Mouse (Mus musculus) kidney, postnatal 0 days (tissue): Measurements from ENCODE around the gene Sept6. TPM values are rescaled to one million over a fixed set of nuclear protein-coding genes. Genes with fewer than 3 reads are reported as not detected.

ENCODE experiments used
- ATAC-seq: fragments of 200-750 bp; cut with Nextera tagmentation; replicated peaks from 2 replicates; pipeline ENCODE4 v1.8.0; 2017; ENCODE audit warnings: low read depth, moderate number of reproducible peaks, moderate TSS enrichment, moderate library complexity; ENCODE audit not compliant: low FRiP score
- DNase-seq: peaks from one replicate; pipeline ENCODE4 v3.0.0-alpha.2; 2016; ENCODE audit warnings: low spot score
- H3K27ac ChIP-seq: fragments of 300-500 bp; sonication (generic); 2 replicates; pipeline ENCODE4 v1.5.1; 2014; ENCODE audit warnings: mild to moderate bottlenecking
- H3K27me3 ChIP-seq: fragments of 300-500 bp; sonication (generic); 2 replicates; pipeline ENCODE4 v1.6.1; 2014; ENCODE audit warnings: low read length, mixed read lengths; ENCODE audit not compliant: insufficient read depth
- H3K36me3 ChIP-seq: fragments of 300-500 bp; sonication (generic); 2 replicates; pipeline ENCODE4 v1.6.1; 2014; ENCODE audit warnings: low read length, mixed read lengths; ENCODE audit not compliant: insufficient read depth
- H3K4me1 ChIP-seq: fragments of 300-500 bp; sonication (generic); replicated peaks from 2 replicates; pipeline ENCODE4 v1.6.1; 2014; ENCODE audit warnings: antibody characterized with exemption, low read length, mixed read lengths; ENCODE audit not compliant: insufficient read depth
- H3K4me2 ChIP-seq: fragments of 300-500 bp; sonication (generic); 2 replicates; pipeline ENCODE4 v1.6.1; 2014; ENCODE audit warnings: mild to moderate bottlenecking, low read length, moderate library complexity, mixed read lengths
- H3K4me3 ChIP-seq: fragments of 300-500 bp; sonication (generic); replicated peaks from 2 replicates; pipeline ENCODE4 v1.5.1; 2014; ENCODE audit warnings: low read depth, low read length
- H3K9ac ChIP-seq: fragments of 300-500 bp; sonication (generic); 2 replicates; pipeline ENCODE4 v1.6.1; 2014; ENCODE audit warnings: low read depth, low read length
- H3K9me3 ChIP-seq: fragments of 300-500 bp; sonication (generic); replicated peaks from 2 replicates; pipeline ENCODE4 v1.6.1; 2016; ENCODE audit warnings: low read length, inconsistent platforms, mixed read lengths
- CTCF ChIP-seq: IDR thresholded peaks from 2 replicates; pipeline ENCODE4 v1.5.1; 2016; ENCODE audit warnings: antibody characterized with exemption, low read depth, mild to moderate bottlenecking, moderate library complexity
- WGBS: fragments of 180-500 bp; shearing (Covaris S2); extraction: QIAGEN DNeasy Blood & Tissue Kit; methylation state at CpG from one replicate; pipeline ENCODE4 v1.1.7; 2014; 5-methylcytosine and 5-hydroxymethylcytosine counted together
- polyA plus RNA-seq: library from polyadenylated mRNA; unstranded; fragments of >200 nt; fragmentation: Nextera tagmentation; extraction: Ambion mirVana; gene quantifications from 2 replicates; pipeline ENCODE4 v1.2.1, GENCODE M21; 2015

Sept6 gene
- polyA plus RNA-seq, 1 experiment from 2014 or later, result 12.3 TPM

DNA sequence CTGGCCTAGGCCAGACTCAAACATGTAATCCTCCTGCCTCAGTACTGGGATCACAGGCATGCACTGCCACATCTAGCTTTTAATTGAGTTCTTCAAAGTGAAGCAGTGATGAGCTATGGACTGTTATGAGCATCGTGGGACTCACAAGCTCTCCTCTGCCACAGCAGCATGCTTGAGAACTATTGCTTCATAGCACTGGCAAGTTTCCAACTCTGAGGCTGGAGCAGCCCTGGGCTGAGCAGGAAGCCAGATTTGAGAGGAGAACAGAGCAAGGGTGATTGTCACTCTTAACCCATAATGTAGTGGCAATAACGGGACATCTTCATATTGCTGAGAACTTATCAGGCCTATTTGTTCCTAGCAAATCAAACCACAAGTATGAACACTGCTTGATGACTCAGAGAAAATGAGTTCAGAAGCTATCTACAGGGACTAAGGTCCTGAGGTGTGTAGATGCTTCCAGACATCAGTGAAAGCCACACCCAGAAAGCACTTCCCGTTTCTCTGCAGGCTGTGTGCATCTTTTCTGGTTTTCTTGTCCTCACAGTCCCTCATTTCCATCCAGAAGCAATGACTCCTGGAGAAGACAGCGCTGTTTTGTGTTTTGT, 51.7 kb downstream of the Sept6 start:
- Histone ChIP-seq H3K27ac (no peak overlapping the region), H3K9me3 (no peaks in the 10 kb centered on the region), H3K9ac (no peak overlapping the region), H3K4me1 (no peaks in the 10 kb centered on the region), H3K4me3 (no peak overlapping the region), H3K4me2 (no peak overlapping the region), H3K27me3 (no peaks in the 10 kb centered on the region), H3K36me3 (no peaks in the 10 kb centered on the region)
- 71% methylated on average over 4 of the region's 4 CpGs for WGBS
- no peak for TF ChIP-seq CTCF
- ATAC-seq (0 out of 2 replicates have a peak, but pooled peaks have one; percentile 40), DNase-seq (peak; percentile 64)

DNA sequence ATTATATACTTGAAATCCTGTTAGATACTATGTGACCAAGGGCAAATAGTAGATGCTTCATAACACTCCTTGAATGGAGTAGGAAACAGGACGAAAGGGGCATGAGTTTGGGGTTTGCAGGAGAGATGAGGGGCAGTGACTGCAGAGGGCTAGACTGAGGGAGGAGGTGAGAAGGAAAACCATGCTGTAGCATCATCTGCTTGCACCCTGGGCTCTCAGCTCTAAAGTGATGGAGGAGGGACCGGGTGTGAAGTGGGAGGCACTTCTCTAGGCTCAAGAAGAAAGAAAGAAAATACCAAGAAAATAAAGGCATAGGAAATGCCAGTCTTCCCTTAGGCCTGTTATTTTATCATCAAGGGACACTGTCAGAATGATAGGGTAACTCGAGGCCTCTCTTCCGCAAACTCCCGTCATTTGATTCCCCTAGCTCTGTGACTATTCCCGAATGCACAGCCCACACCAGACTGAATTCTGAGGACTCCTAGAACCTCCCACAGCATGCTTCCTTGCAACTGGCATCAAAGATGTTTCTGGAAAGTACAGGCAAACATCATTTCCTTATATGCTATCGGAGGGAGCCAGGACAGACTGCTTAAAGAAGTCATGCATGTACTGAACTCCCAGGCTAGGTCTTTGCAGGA, 56.1 kb downstream of the Sept6 start:
- H3K9me3 ChIP-seq, result no peaks in the 10 kb centered on the region
- no peak overlapping the region for H3K4me2 ChIP-seq
- H3K9ac ChIP-seq, result no peak overlapping the region
- no peak for ATAC-seq
- H3K4me1 ChIP-seq, result no peaks in the 10 kb centered on the region
- 58% methylated on average over 7 of the region's 7 CpGs for WGBS
- no peak for TF ChIP-seq CTCF
- no peaks in the 10 kb centered on the region for H3K36me3 ChIP-seq
- no peak overlapping the region for H3K4me3 ChIP-seq
- H3K27ac ChIP-seq, result no peak overlapping the region
- no peaks in the 10 kb centered on the region for H3K27me3 ChIP-seq
- DNase-seq, result peak; percentile 27

DNA sequence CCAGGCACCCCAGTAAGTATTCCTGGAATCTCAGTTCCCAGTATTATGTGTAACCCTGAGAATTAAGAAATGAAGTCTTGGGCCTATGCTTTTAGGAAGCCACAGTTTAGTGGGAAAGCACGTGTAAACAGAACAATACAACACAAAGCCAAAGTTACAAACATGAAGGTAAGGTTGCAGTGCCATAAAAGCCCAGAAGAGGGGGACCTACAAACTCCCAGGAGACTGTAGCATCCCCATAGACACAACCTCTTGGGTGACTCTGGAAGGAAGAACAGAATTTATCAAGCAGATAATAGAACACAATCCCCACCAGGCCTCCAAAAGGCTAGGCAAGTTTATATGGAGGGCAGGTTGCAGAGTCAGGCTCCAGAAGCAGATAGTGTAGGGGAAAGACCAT, 61.0 kb downstream of the Sept6 start:
- Histone ChIP-seq H3K27ac (no peak overlapping the region), H3K4me1 (no peaks in the 10 kb centered on the region), H3K4me3 (no peak overlapping the region), H3K27me3 (no peaks in the 10 kb centered on the region), H3K4me2 (no peak overlapping the region), H3K9ac (no peak overlapping the region), H3K36me3 (no peaks in the 10 kb centered on the region), H3K9me3 (no peaks in the 10 kb centered on the region)
- TF ChIP-seq CTCF, result peak; percentile 57
- peak; percentile 32 for DNase-seq
- no peak for ATAC-seq
- 49% methylated on average over 1 of the region's 1 CpGs for WGBS

DNA sequence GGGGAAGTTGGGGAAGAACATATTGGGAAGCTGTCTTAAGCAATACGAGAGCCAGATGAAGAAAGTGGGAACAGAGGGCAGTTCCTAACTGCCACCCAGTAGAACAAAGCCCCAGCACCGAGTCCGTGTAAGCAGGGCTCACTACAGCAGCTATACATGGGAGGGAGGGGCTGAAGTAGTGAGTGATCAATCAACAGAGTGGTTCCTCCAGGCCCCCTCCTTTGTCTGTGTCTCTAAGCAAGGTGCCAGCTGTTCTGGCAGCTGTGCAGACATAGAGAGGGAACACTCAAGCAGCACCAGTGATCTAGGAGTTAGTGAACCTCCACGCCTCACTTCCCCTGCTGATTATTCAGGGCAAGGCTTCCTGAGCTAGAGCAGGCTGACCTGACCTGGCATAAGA, 61.9 kb downstream of the Sept6 start:
- Histone ChIP-seq H3K27me3 (no peaks in the 10 kb centered on the region), H3K27ac (no peak overlapping the region), H3K9me3 (no peaks in the 10 kb centered on the region), H3K9ac (no peak overlapping the region), H3K4me3 (no peak overlapping the region), H3K36me3 (no peaks in the 10 kb centered on the region), H3K4me2 (no peak overlapping the region), H3K4me1 (no peaks in the 10 kb centered on the region)
- no peak for TF ChIP-seq CTCF
- ATAC-seq, result no peak
- no peak for DNase-seq
- WGBS, result 75% methylated on average over 4 of the region's 4 CpGs

DNA sequence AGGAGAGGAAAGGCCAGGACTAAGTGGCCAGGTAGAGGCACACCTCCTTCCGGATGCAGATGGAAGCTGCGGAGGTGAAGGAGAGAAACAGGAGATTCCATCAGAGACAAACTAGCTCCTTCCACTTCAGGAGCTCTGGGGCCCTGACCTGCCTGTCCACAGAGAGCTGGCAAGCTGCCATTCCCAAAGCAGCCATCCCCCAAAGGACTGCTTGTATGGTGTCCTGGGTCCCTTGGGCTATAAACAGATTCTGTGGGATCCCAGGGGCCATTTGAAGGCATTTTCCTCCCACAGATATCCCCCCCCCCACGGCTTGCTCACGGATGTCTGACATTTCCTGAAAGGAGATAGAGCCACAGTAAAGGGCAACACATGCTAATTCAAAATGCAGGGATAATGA, 62.8 kb downstream of the Sept6 start:
- Histone ChIP-seq H3K4me3 (no peak overlapping the region), H3K9me3 (no peaks in the 10 kb centered on the region), H3K36me3 (no peaks in the 10 kb centered on the region), H3K27me3 (no peaks in the 10 kb centered on the region), H3K27ac (no peak overlapping the region), H3K4me1 (no peaks in the 10 kb centered on the region), H3K9ac (no peak overlapping the region), H3K4me2 (no peak overlapping the region)
- DNase-seq (no peak), ATAC-seq (no peak)
- 56% methylated on average over 4 of the region's 4 CpGs for WGBS
- no peak for TF ChIP-seq CTCF

DNA sequence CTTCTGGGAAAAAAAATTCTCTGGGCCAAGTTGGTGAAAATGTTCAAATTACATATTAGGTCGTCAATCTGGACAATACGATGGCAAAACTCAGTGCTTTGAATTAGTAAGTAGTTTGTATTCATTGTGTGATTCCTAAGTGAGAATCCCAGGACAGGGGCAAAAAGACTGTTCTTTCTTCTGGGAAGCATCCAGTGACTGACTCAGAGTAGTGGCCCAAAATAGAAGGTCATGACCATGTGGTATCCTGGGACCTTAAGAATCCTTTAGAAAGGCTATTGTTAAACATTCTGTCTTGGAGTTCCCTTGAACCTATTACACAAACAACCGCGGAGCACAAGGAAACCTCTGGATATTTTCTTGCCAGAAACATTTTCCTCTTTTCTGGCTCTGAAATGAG, 70.2 kb downstream of the Sept6 start:
- no peak for TF ChIP-seq CTCF
- no peak for DNase-seq
- H3K4me2 ChIP-seq, result no peak overlapping the region
- no peaks in the 10 kb centered on the region for H3K27me3 ChIP-seq
- no peaks in the 10 kb centered on the region for H3K4me1 ChIP-seq
- H3K9me3 ChIP-seq, result no peaks in the 10 kb centered on the region
- WGBS, result 92% methylated on average over 4 of the region's 4 CpGs
- ATAC-seq, result no peak
- H3K9ac ChIP-seq, result no peak overlapping the region
- no peak overlapping the region for H3K4me3 ChIP-seq
- no peaks in the 10 kb centered on the region for H3K36me3 ChIP-seq
- H3K27ac ChIP-seq, result no peak overlapping the region
